9 mouse cellular contexts compared by ENCODE assay signal in the genomic region with DNA sequence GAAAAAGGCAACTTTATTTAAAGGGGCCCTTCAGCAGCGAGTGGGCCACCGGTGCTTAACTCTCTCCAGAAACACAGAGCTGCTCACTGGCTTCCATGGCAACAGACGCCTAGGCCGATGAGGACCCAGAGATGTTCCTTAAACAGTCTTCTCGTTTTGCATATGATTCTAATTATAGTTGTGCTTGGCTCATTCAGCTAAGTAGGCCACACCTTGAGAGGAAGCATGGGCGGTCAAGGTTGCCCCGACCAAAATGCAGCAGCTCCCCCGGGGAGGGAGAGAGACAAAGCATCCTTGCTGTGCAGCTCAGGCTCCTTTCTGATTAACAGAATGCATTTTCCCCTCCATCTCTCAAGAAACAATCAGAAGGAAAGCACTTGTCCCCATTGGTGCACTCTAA. TPM values are rescaled to one million over a fixed set of nuclear protein-coding genes. Genes with fewer than 3 reads are reported as not detected.
DNase-seq lines count a peak whose midpoint lies in the region.
"Had no signal": no experiment of that assay in that cellular context is flagged by ENCODE, and none has a peak within 500 bp of the region (broad histone marks: within the 10 kb centered on the region; RNA-seq: fewer than 3 reads in every experiment).

No protein-coding gene starts in this region.

- no peak overlapping the region for H3K27ac ChIP-seq in embryonic facial prominence, embryonic 10.5 days (replicated peaks)
- H3K27ac ChIP-seq in hindbrain, embryonic 10.5 days, result no peak overlapping the region
- H3K27ac ChIP-seq: limb, embryonic 12.5 days had no signal

- WGBS in embryonic facial prominence, embryonic 10.5 days, result 8% methylated on average over 8 of the region's 8 CpGs
- 8% methylated on average over 8 of the region's 8 CpGs for whole genome bisulfite sequencing in hindbrain, embryonic 10.5 days

- no peaks in the 10 kb centered on the region for H3K9me3 ChIP-seq in embryonic facial prominence, embryonic 10.5 days
- no peaks in the 10 kb centered on the region for H3K9me3 ChIP-seq in hindbrain, embryonic 10.5 days
- H3K9me3 ChIP-seq: limb, embryonic 12.5 days had no signal

- H3K27me3 ChIP-seq in embryonic facial prominence, embryonic 10.5 days (replicated peaks; ENCODE audit: low read depth, poor library complexity, severe bottlenecking), result peaks cover 15% of the 10 kb centered on the region
- peaks cover 30% of the 10 kb centered on the region for H3K27me3 ChIP-seq in hindbrain, embryonic 10.5 days (ENCODE audit: insufficient read depth, poor library complexity, severe bottlenecking)

- no peaks in the 10 kb centered on the region for H3K36me3 ChIP-seq in embryonic facial prominence, embryonic 10.5 days (replicated peaks)
- no peaks in the 10 kb centered on the region for H3K36me3 ChIP-seq in hindbrain, embryonic 10.5 days
- H3K36me3 ChIP-seq: limb, embryonic 12.5 days had no signal

- intact Hi-C loops in left cerebral cortex, postnatal 14 days (cut with DNase I), result no loop called here

- DNase-seq in embryonic facial prominence, embryonic 10.5 days (ENCODE audit: low spot score), result peak; percentile 60
- DNase-seq in hindbrain, embryonic 10.5 days (ENCODE audit: low spot score), result peak; percentile 23
- peak; percentile 80 to 89 for DNase-seq in left cerebral cortex, postnatal 14 days (ENCODE audit: low spot score in 2 of 2)
- DNase-seq in right cerebral cortex, postnatal 36 days (ENCODE audit: low spot score in 2 of 2), result peak; percentile 76 to 84
- DNase-seq in kidney, adult 9 months, result no peak
- DNase-seq in cerebellum, adult 8-10 months, result no peak
- no peak for DNase-seq in Muller cell, postnatal 12 days (ENCODE audit: inconsistent ontology term)
- DNase-seq: gastrocnemius, postnatal 10 days had no signal

- 0 out of 2 replicates have a peak overlapping the region, but pooled peaks have one; percentile 2 for H3K4me3 ChIP-seq in embryonic facial prominence, embryonic 10.5 days
- H3K4me3 ChIP-seq in hindbrain, embryonic 10.5 days, result no peak overlapping the region
- H3K4me3 ChIP-seq: limb, embryonic 12.5 days had no signal

- H3K4me1 ChIP-seq in embryonic facial prominence, embryonic 10.5 days, result peaks cover 17% of the 10 kb centered on the region
- H3K4me1 ChIP-seq in hindbrain, embryonic 10.5 days (replicated peaks), result peaks cover 10% of the 10 kb centered on the region

RNA-seq across cellular contexts. Expression of a gene that starts 22.4 kb away (rescaled TPM):
- polyA plus RNA-seq in embryonic facial prominence, embryonic 10.5 days (2016; fragmentation: Nextera tagmentation; extraction: Ambion mirVana), result 5.4 and 5.8 TPM in 2 replicates
- 4.8 and 5.5 TPM in 2 replicates for polyA plus RNA-seq in hindbrain, embryonic 10.5 days (2016; fragmentation: Nextera tagmentation; extraction: Ambion mirVana)
- total RNA-seq in left cerebral cortex, postnatal 14 days (2021), result under 1 TPM; 0.51 to 0.59 TPM

Comparison
In these comparisons a context has a peak if more than half of its experiments do, and no peak if none do; other contexts are left out.
1. DNase-seq: peak in embryonic facial prominence, embryonic 10.5 days (single experiment), hindbrain, embryonic 10.5 days (single experiment), left cerebral cortex, postnatal 14 days (2 of 2) and right cerebral cortex, postnatal 36 days (2 of 2); none in kidney, adult 9 months (single experiment), cerebellum, adult 8-10 months (single experiment) and Muller cell, postnatal 12 days (single experiment).